Mouse (Mus musculus) liver, adult 2 months (tissue): ENCODE results near the gene Tcl1b5.
"Not testable (repeated sequence)": the region's sequence is repeated elsewhere in the genome, so short reads cannot be mapped to it uniquely, and the experiment has no call there.

ENCODE experiments used
- CTCF ChIP-seq: fragments of 200-500 bp; IDR thresholded peaks from 2 replicates; pipeline ENCODE4 v1.5.1; 2011; ENCODE audit warnings: low read depth, low read length, control low read depth
- POLR2A ChIP-seq: fragments of 200-500 bp; IDR thresholded peaks from 2 replicates; pipeline ENCODE4 v1.6.1; 2011; ENCODE audit warnings: low read length, control low read depth; ENCODE audit not compliant: insufficient read depth; ENCODE audit errors: extremely low read depth

DNA sequence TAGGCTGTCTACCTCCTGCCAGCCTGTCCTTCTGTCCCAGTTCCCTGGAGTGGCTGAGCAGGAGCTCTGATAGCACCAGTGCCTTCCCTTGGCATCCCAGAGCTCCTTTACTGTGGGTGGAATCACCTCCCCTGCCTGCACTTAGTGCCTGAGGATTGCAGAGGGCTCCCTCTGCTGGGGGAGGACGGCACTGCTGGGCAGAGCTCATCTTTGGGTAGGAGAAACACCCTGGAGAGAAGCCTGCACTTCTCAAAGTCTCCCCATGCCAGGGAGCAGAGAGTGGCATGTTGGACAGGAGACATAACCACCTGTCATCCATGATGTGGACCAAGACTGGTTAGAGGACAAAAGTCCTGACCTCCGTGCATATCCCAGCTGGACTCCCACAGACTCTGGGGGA is 12.8 kb downstream of the Tcl1b5 start:
- TF ChIP-seq CTCF: peak; percentile 36
- TF ChIP-seq POLR2A: not testable (repeated sequence)
